Mouse (Mus musculus) embryonic facial prominence, embryonic 10.5 days (tissue): ENCODE results near the gene Tdg. TPM values are rescaled to one million over a fixed set of nuclear protein-coding genes. Genes with fewer than 3 reads are reported as not detected.
"Not testable (repeated sequence)": the region's sequence is repeated elsewhere in the genome, so short reads cannot be mapped to it uniquely, and the experiment has no call there.

Experiments used
- DNase-seq: peaks from one replicate; pipeline ENCODE4 v3.0.0-alpha.2; 2017; ENCODE audit warnings: low spot score
- H3K27ac ChIP-seq: fragments of 300-500 bp; sonication (generic); replicated peaks from 2 replicates; pipeline ENCODE4 v1.5.1; 2016; ENCODE audit warnings: mild to moderate bottlenecking
- H3K27me3 ChIP-seq: fragments of 300-500 bp; sonication (generic); replicated peaks from 2 replicates; pipeline ENCODE4 v1.6.1; 2016; ENCODE audit warnings: low read depth, mild to moderate bottlenecking; ENCODE audit not compliant: poor library complexity, severe bottlenecking
- H3K36me3 ChIP-seq: fragments of 300-500 bp; sonication (generic); replicated peaks from 2 replicates; pipeline ENCODE4 v1.6.1; 2016; ENCODE audit warnings: mild to moderate bottlenecking, moderate library complexity
- H3K4me1 ChIP-seq: fragments of 300-500 bp; sonication (generic); 2 replicates; pipeline ENCODE4 v1.6.1; 2016
- H3K4me3 ChIP-seq: fragments of 300-500 bp; sonication (generic); 2 replicates; pipeline ENCODE4 v1.5.1; 2016; ENCODE audit warnings: mild to moderate bottlenecking, moderate library complexity
- H3K9me3 ChIP-seq: fragments of 300-500 bp; sonication (generic); 2 replicates; pipeline ENCODE4 v1.6.1; 2016; ENCODE audit warnings: mild to moderate bottlenecking
- WGBS: fragments of 180-500 bp; shearing (Covaris S2); methylation state at CpG from one replicate; pipeline ENCODE4 v1.1.7; 2016; 5-methylcytosine and 5-hydroxymethylcytosine counted together
- polyA plus RNA-seq: library from polyadenylated mRNA; unstranded; fragments of >200 nt; fragmentation: Nextera tagmentation; extraction: Ambion mirVana; gene quantifications from 2 replicates; pipeline ENCODE4 v1.2.1, GENCODE M21; 2016

Tdg gene
- 262 and 276 TPM in 2 replicates for polyA plus RNA-seq

DNA sequence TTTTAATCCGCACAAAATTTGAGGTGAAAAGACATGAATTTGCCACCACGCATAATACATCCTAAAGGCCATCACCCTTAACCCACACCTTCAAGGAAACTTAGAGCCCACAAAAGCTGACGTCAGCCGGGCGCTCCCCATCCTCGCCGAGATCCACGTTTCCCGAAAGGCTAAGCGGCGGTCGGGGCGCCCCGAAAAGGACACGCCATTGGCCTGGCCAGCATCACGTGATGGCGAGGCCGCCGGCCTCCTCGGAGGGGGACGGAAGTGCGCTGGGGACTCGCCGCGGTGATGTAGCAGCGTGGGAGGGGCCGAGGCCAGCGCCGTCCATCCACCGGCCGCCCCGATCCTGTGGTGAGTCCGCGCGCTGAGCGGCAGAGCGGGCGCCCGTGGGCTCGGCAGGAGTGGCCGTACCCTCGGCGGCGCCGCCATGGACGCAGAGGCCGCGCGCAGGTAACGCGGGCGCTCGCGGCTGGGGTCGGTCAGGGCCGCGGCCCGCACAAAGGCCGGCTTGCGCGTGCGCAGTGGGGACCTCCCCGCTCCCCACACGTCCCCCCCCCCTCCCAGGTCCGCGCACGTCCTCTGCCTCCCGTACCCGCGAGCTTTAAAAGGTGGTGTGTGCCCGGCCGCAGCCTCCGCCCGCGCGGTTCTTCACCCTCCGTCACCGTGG, at the start of gene Tdg:
Gene Tdg, plus strand, starts transcription at position 243 of the 670 bp plus-strand sequence.
- peaks cover 22% of the 10 kb centered on the region for H3K4me1 ChIP-seq
- H3K36me3 ChIP-seq = peaks cover 37% of the 10 kb centered on the region
- peak; percentile 96 for DNase-seq
- H3K27ac ChIP-seq = peak within 1 kb of the TSS; percentile 98
- peak within 1 kb of the TSS; percentile 87 for H3K4me3 ChIP-seq
- H3K9me3 ChIP-seq, H3K27me3 ChIP-seq: not testable (repeated sequence)
- under 1% methylated on average over 78 of the region's 78 CpGs for WGBS

DNA sequence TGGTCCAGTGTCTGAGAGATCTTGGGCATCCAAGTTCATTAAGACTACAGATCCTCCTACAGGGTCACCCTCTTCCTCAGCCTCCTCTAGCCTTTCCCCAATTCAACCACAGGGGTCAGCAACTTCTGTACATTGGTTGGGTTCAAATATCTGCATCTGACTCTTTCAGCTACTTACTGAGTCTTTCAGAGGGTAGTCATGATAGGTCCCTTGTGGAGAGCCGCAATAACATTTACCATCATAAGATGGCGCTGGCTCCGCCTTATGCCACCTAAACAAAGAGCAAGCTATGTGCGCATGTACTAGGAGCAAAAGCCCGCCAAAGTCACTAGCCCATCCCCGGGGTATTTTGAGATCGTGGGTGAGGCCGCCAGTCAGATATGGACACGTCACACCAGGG, 40.0 kb upstream of the Tdg start:
- DNase-seq, H3K4me1 ChIP-seq: not testable (repeated sequence)

DNA sequence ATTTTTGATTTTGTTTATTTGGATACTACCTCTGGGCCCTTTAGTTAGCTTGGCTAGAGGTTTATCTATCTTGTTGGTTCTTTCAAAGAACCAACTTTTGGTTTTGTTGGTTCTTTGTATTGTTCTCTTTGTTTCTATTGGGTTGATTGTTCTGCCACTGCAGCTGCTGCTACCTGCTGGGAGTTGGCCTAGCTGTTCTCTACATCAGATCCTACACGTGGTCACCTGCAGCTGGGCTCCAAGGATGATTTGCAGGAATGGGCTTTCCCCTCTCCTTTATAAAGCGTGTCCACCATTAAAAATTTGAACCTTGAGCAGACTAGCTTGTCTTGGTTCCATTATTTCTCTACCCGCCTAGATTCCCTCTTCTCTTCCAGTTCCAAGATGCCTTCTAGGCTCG, 35.2 kb upstream of the Tdg start:
- not testable (repeated sequence) for DNase-seq, H3K4me1 ChIP-seq, H3K27ac ChIP-seq, H3K36me3 ChIP-seq, H3K27me3 ChIP-seq, H3K9me3 ChIP-seq, H3K4me3 ChIP-seq
- WGBS = 65% methylated on average over 4 of the region's 4 CpGs

More for the DNA sequence above, 40.0 kb upstream of the Tdg start:
- not testable (repeated sequence) for H3K27ac ChIP-seq, H3K9me3 ChIP-seq, H3K36me3 ChIP-seq, H3K4me3 ChIP-seq, H3K27me3 ChIP-seq
- 86% methylated on average over 9 of the region's 9 CpGs for WGBS

DNA sequence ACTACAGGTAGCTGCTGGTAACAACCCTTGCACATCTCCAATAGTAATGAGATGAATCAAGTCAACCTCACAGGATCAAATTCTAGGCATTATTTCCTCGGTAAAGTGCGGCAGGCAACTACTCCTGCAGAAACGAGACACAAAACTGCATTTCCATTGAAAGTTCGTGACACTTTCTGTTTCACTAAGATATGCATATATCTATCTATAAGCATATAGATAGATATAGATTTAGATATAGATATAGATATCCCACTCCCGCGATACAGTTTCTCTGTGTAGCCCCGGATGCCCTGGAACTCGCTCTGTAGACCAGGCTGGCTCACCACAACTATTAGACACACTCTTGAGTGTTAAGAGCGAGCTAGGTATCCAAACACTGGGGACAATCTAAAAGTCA, 7.4 kb upstream of the Tdg start:
- peaks cover 27% of the 10 kb centered on the region for H3K36me3 ChIP-seq
- WGBS = 28% methylated on average over 9 of the region's 9 CpGs
- DNase-seq = no peak
- peaks cover 7% of the 10 kb centered on the region for H3K4me1 ChIP-seq
- peak overlapping the region; percentile 76 for H3K4me3 ChIP-seq
- peak overlapping the region; percentile 93 for H3K27ac ChIP-seq
- no peaks in the 10 kb centered on the region for H3K9me3 ChIP-seq
- H3K27me3 ChIP-seq = no peaks in the 10 kb centered on the region

DNA sequence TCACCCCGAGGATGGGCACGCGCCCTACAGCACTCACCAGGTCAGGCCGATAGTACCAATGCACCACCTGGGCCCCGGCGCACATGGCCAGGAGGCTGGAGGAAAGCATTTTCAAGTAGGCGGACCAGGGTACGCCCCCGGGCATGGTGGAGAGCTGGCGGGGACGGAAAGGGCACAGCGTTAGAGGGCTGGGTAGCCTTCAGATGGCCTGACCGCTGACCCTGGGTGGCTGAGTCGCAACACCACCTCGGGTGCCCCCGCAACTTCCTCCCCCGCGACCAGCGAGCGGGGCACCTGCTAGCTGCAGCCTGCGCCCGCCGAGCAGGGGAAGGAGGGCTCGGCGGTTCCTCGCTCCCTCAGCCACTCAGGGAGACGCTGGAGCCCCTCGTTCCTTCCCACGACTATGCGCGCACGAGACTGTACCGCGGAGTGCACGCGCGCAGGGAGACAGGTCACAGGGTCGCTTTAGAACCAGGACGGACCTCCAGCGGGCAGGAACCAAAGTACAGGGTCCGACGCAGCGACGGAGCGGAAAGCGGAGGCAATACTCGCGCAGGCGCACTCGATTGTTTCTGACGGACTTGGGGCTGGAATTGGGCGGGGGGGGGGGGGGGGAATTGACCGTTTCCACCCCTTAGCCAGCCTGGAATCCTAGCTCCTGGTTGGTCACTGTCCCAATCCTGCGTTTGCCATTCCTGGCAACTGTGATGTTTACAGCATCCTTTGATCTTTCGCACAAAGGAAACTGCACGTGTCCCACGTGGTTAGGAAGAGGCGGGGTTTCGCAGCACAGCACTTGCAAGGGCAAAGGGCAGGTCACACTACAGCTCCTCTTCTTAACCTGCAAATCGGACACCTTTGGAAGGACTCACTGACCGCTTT, 6.7 kb upstream of the Tdg start, which contains the start of gene 1190007I07Rik:
Gene 1190007I07Rik, minus strand, starts transcription at position 558 of the 882 bp plus-strand sequence.
- H3K9me3 ChIP-seq = no peaks in the 10 kb centered on the region
- peaks cover 20% of the 10 kb centered on the region for H3K36me3 ChIP-seq
- under 1% methylated on average over 61 of the region's 61 CpGs for WGBS
- peak; percentile 95 for DNase-seq
- H3K4me3 ChIP-seq = peak within 1 kb of the TSS; percentile 76
- no peaks in the 10 kb centered on the region for H3K27me3 ChIP-seq
- peaks cover 7% of the 10 kb centered on the region for H3K4me1 ChIP-seq
- peak within 1 kb of the TSS; percentile 93 for H3K27ac ChIP-seq

DNA sequence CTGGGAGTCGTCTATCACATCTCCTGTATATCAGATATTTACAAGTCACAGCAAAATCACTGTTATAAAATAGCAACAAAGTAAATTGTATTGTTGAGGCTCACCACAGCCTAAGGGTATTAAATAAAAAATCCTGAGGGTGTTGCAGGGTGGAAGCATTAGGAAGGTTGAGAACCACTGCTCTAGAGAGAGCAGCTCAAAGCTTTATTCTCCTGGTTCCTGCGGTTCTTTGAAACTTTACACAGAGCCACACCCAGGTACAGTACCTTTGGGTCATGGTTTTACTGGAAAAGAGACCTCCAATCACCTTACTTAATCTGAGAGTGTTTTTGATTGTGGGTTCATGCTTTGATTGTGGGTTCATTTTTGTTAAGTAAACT, 6.1 kb upstream of the Tdg start:
- DNase-seq, H3K9me3 ChIP-seq, H3K4me1 ChIP-seq, H3K27me3 ChIP-seq: not testable (repeated sequence)
- WGBS = 8% methylated on average over 2 of the region's 2 CpGs
- H3K36me3 ChIP-seq = peaks cover 14% of the 10 kb centered on the region
- H3K27ac ChIP-seq = peak overlapping the region; percentile 93
- H3K4me3 ChIP-seq = peak overlapping the region; percentile 76

DNA sequence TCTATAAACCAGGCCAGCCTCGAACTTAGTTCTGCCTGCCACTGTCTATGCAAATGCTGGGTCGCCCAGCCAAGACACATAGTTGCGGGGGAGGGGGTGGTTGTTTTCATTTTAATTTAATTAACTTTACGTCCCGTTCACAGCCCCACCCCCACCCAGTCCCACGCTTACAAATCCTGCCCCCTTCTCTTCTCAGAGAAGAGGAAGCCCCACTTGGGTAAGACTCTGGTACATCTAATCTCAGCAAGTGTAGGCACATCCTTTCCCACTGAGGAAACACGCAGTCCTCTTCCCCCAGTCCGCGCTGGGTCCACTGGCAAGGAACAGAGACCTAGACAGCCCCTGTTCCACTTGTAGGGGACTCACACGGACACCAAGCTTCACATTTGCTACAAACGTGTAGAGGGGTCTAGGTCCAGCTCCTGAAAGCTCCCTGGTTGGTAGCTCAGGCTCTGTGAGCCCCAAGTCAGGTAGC, 480 bp upstream of the Tdg start:
- H3K4me1 ChIP-seq = peaks cover 22% of the 10 kb centered on the region
- peaks cover 31% of the 10 kb centered on the region for H3K36me3 ChIP-seq
- no peaks in the 10 kb centered on the region for H3K27me3 ChIP-seq
- H3K4me3 ChIP-seq = peak overlapping the region; percentile 87
- 5% methylated on average over 11 of the region's 11 CpGs for WGBS
- no peak for DNase-seq
- peaks cover 3% of the 10 kb centered on the region; the same call in 1 of the 2 replicates for H3K9me3 ChIP-seq
- H3K27ac ChIP-seq = peak overlapping the region; percentile 98

DNA sequence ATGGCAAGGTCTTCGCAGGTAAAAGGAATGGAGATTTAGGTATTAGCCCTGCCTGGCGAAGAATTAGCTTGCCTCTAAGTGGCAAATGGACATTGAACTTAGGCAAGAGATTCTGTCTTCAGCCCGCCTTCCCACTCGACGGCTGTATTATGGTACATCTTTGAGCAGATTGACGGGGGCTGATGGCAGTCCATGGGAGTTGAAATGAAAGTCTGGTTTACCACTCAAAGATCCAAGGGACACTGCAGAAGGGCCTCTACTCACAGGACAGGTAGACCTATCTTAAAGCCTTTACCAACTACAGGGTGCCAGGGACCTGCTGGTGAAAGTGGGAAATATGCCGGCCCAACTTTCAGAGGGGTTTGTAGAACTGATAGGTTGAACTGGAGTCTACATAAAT, 869 bp downstream of the Tdg start:
- H3K36me3 ChIP-seq = peaks cover 45% of the 10 kb centered on the region
- H3K9me3 ChIP-seq = peaks cover 3% of the 10 kb centered on the region; the same call in 1 of the 2 replicates
- peak; percentile 19 for DNase-seq
- H3K27ac ChIP-seq = peak overlapping the region; percentile 98
- H3K4me3 ChIP-seq = peak overlapping the region; percentile 87
- H3K4me1 ChIP-seq = peaks cover 22% of the 10 kb centered on the region
- 24% methylated on average over 7 of the region's 7 CpGs for WGBS
- no peaks in the 10 kb centered on the region for H3K27me3 ChIP-seq

DNA sequence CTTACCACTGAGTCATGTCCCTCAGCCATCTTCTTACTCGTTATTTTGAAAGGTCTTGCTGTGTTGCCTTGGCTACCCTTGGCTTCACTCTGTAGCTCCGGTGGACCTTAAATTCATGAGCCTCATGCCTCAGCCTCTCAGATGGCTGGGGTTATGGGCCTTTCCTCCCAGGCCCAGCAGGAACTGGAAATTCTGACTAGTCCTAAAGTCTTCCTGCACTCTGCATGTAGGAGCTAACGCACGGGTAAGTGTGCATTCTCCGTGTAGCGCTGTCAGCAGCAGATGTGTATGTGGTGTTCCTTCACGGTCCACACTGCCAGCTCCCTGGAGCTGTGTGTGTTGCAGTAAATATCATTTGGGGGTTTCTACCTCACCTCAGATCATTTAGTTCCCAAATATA, 1.5 kb downstream of the Tdg start:
- peak overlapping the region; percentile 87 for H3K4me3 ChIP-seq
- 91% methylated on average over 7 of the region's 7 CpGs for WGBS

DNA sequence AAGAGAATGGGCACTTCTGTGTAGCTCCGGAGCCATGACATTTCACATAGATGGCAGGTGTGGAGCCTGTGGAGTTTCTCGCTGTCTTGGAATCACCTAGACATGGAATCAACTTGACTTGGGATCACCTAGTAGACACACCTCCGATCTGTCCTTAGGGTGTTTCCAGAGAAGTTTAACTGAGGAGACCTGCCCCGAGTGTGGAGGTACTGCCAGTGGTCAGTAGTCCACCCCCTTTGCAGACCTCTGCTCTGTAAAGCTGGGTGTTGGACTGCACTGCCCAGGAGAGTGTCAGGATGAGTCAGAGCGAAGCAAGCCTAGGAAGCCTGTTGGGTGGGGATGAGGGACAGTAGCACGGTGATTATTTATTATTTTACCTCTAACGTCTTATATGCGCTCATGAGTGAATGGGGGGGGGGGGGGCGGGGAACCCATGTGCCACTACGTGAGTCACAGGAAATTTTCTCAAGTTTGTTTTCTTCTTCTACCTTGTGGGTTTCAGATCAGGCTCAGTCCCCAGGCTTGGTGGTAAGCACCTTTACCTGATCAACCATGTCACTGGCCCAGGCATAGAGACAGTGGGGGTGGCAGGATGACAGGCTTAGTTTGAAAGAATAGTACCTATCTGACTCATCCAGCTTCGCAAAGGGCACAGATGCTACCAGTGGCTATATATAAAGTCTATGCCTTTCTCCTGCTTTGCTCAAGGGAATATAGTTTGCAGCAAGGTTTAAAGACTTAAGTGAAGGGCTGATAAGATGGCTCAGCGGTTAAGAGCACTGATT, 3.1 kb downstream of the Tdg start:
- WGBS = 97% methylated on average over 12 of the region's 12 CpGs
- Histone ChIP-seq H3K27me3 (no peaks in the 10 kb centered on the region), H3K9me3 (peaks cover 3% of the 10 kb centered on the region; the same call in 1 of the 2 replicates), H3K4me1 (peaks cover 22% of the 10 kb centered on the region), H3K27ac (no peak overlapping the region), H3K4me3 (no peak overlapping the region), H3K36me3 (peaks cover 67% of the 10 kb centered on the region)
- no peak for DNase-seq

More for the DNA sequence above, 1.5 kb downstream of the Tdg start:
- Histone ChIP-seq H3K36me3 (peaks cover 51% of the 10 kb centered on the region), H3K27me3 (no peaks in the 10 kb centered on the region), H3K4me1 (peaks cover 22% of the 10 kb centered on the region), H3K9me3 (peaks cover 3% of the 10 kb centered on the region; the same call in 1 of the 2 replicates), H3K27ac (no peak overlapping the region)
- no peak for DNase-seq

DNA sequence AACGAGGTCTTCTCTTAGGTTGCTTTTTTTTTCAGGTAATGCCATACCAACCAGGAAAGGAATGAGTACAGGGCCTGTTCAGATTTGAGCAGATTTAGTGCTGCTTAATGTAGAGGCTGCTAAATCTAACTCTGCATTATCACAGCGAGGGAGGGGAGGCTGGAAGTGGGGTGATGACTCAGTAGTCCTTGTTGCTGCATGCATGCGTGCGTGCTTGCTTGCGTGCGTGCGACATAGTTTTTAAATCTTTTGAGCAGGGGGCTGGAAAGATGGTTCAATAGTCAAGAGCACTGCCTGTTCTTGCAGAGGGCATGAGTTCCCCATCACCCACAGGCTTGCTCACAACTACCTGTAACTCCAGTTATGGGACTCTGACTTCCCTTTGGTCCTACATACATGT, 4.7 kb downstream of the Tdg start:
- WGBS = 97% methylated on average over 7 of the region's 7 CpGs
- no peak for DNase-seq
- no peak overlapping the region for H3K27ac ChIP-seq
- no peaks in the 10 kb centered on the region for H3K27me3 ChIP-seq
- peaks cover 14% of the 10 kb centered on the region for H3K4me1 ChIP-seq
- no peak overlapping the region for H3K4me3 ChIP-seq
- H3K36me3 ChIP-seq = peaks cover 83% of the 10 kb centered on the region
- peaks cover 3% of the 10 kb centered on the region; the same call in 1 of the 2 replicates for H3K9me3 ChIP-seq

DNA sequence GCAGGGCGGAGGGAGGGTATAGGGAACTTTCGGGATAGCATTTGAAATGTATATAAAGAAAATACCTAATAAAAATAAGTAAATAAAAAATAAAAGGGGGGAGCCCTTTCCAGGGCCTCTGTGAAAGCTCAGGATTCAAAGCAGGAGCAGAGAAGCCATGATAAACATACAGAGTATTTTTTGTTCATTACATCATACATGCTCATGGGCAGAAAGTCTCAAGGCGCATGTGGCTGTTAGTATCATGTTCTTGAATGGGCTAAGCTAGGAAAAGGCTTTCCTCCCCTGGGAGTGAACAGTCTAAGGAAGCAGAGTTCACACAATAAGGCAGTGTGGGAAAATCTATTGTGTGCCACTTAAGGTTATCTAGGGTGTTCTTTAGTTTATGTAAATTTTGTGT, 6.7 kb downstream of the Tdg start:
- H3K36me3 ChIP-seq = peaks cover 100% of the 10 kb centered on the region
- H3K9me3 ChIP-seq = peaks cover 3% of the 10 kb centered on the region; the same call in 1 of the 2 replicates
- H3K4me3 ChIP-seq = no peak overlapping the region
- no peak overlapping the region for H3K27ac ChIP-seq
- H3K4me1 ChIP-seq = peaks cover 4% of the 10 kb centered on the region
- no peaks in the 10 kb centered on the region for H3K27me3 ChIP-seq
- no peak for DNase-seq
- 95% methylated on average over 3 of the region's 3 CpGs for WGBS
